Mouse (Mus musculus): ENCODE data around the gene Emg1. TPM values are rescaled to one million over a fixed set of nuclear protein-coding genes. Genes with fewer than 3 reads are reported as not detected.

Emg1 gene
- polyA plus RNA-seq (2012; ENCODE audit: insufficient read depth, low replicate concordance), result 46.3 and 153 TPM in 2 replicates

DNA sequence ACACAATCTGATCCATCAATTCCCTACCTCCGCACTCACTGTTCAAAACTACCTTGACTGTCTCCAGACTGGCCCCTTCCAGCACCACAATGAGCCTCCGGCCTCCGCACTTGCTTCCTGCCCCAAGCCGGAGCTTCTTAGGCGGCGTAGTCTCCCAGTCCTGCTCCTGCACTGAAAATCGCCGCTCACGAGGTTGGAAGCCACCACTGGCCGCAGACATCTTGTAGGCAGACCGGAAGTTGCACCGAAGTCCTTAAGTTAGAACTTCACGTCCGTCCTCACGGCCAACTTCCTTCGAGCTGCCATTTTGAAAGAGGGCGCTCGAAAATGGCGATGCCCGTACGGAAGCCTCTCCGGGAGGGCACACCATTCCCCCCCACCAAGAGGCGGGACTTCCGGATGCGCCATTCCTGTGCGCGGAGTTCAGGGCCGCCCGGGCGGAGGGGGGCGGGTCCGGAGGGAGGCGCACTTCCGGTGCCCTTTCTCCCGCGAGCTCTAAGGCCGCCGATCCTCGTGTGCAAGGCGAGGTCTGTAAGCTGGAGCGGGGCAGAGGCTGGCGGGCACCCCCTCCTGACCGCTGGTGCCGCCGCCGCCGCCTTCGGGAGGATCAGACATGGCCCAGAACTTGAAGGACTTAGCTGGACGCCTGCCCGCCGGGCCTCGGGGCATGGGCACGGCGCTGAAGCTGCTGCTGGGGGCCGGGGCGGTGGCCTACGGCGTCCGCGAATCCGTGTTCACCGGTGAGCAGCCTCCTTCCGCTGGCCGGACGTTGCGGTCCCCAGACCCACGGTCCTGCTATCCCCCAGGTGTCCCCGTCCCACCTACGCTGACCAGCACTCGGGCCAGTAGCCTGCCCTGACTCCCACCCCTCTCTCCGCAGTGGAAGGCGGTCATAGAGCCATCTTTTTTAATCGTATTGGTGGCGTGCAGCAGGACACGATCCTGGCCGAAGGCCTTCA is at the start of gene Emg1, which contains the start of gene Phb2:
Gene Emg1 (minus strand): TSS at position 355 of the 959 bp plus-strand sequence.
Gene Phb2 (plus strand): TSS at position 513 of the 959 bp plus-strand sequence.
- Histone ChIP-seq H3K36me3 (replicated peaks; ENCODE audit: low read length) (peaks cover 67% of the 10 kb centered on the region), H3K27me3 (replicated peaks) (no peaks in the 10 kb centered on the region), H3K4me1 (peaks cover 81% of the 10 kb centered on the region), H3K4me3 (replicated peaks) (peak within 1 kb of the TSS; percentile 96), H3K9me3 (no peaks in the 10 kb centered on the region)
- peak; percentile 84 for TF ChIP-seq FLI1 (IDR thresholded peaks at IDR 0.05; ENCODE audit: low read length)
- TF ChIP-seq GATA1 (IDR thresholded peaks at IDR 0.05; ENCODE audit: borderline replicate concordance, low read length), result no peak

DNA sequence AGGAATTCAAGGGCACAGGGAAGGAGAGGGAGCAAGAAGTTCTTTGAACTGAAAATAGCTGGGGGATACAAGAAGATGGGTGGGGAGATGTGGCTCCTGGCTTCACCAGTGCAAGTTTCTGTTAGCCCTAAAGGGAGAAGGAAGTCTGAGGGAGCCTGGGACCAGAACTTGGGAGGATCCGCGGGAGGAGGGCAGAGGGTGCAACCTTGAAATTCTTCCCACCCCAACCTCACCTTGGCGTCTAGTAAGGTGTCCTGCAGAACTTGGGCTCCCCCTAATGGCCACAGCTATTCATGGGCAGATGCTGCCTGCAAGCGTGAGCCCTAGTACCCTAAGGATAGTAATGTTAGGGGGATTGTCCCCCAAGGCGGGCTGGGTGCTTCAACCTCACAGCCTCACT is 47.3 kb upstream of the Emg1 start:
- H3K36me3 ChIP-seq (replicated peaks; ENCODE audit: low read length), result peaks cover 27% of the 10 kb centered on the region
- TF ChIP-seq FLI1 (IDR thresholded peaks at IDR 0.05; ENCODE audit: low read length), result no peak
- TF ChIP-seq GATA1 (IDR thresholded peaks at IDR 0.05; ENCODE audit: borderline replicate concordance, low read length), result no peak
- H3K4me1 ChIP-seq, result peaks cover 48% of the 10 kb centered on the region
- H3K27me3 ChIP-seq (replicated peaks), result peaks cover 47% of the 10 kb centered on the region
- no peaks in the 10 kb centered on the region for H3K9me3 ChIP-seq
- H3K4me3 ChIP-seq (replicated peaks), result peak overlapping the region; percentile 78

DNA sequence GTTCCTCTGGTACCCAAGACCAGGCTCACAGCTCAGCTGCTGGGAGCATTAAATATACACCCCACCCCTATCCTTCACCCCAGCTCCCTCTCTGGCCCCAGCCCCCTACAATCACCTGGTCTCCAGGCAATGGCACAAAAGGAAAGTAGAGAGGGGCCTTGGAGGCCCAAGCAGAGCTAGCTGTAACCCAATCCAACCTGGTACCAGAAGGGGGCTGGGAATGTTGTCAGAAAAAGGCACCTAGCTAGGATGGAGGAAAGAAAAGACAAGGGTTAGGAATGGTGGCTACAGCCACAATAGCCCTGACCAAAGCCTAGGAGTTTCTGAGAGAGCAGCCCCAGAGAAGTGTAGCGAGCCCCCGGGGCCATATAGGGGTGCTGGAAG is 46.9 kb upstream of the Emg1 start:
- no peaks in the 10 kb centered on the region for H3K9me3 ChIP-seq
- H3K4me1 ChIP-seq, result peaks cover 49% of the 10 kb centered on the region
- H3K4me3 ChIP-seq (replicated peaks), result peak overlapping the region; percentile 78
- H3K36me3 ChIP-seq (replicated peaks; ENCODE audit: low read length), result peaks cover 25% of the 10 kb centered on the region
- no peak for TF ChIP-seq GATA1 (IDR thresholded peaks at IDR 0.05; ENCODE audit: borderline replicate concordance, low read length)
- TF ChIP-seq FLI1 (IDR thresholded peaks at IDR 0.05; ENCODE audit: low read length), result no peak
- H3K27me3 ChIP-seq (replicated peaks), result peaks cover 45% of the 10 kb centered on the region

GRCm38 (mm10) chr6:124757909-124758848 is 46.2 kb upstream of the Emg1 start:
- peaks cover 38% of the 10 kb centered on the region for H3K27me3 ChIP-seq (replicated peaks)
- H3K9me3 ChIP-seq, result no peaks in the 10 kb centered on the region
- H3K36me3 ChIP-seq (replicated peaks; ENCODE audit: low read length), result peaks cover 19% of the 10 kb centered on the region
- peaks cover 49% of the 10 kb centered on the region for H3K4me1 ChIP-seq
- TF ChIP-seq FLI1 (IDR thresholded peaks at IDR 0.05; ENCODE audit: low read length) (no peak), GATA1 (IDR thresholded peaks at IDR 0.05; ENCODE audit: borderline replicate concordance, low read length) (no peak)
- peak overlapping the region; percentile 97 for H3K4me3 ChIP-seq (replicated peaks)

- H3K4me3 ChIP-seq (replicated peaks), result peak overlapping the region; percentile 97
- H3K4me1 ChIP-seq, result peaks cover 49% of the 10 kb centered on the region
- H3K9me3 ChIP-seq, result no peaks in the 10 kb centered on the region
- peaks cover 32% of the 10 kb centered on the region for H3K27me3 ChIP-seq (replicated peaks)
- TF ChIP-seq FLI1 (IDR thresholded peaks at IDR 0.05; ENCODE audit: low read length) (no peak), GATA1 (IDR thresholded peaks at IDR 0.05; ENCODE audit: borderline replicate concordance, low read length) (no peak)
- H3K36me3 ChIP-seq (replicated peaks; ENCODE audit: low read length), result peaks cover 15% of the 10 kb centered on the region
These were observed 45.4 kb upstream of the Emg1 start for GRCm38 (mm10) chr6:124757351-124757880.

DNA sequence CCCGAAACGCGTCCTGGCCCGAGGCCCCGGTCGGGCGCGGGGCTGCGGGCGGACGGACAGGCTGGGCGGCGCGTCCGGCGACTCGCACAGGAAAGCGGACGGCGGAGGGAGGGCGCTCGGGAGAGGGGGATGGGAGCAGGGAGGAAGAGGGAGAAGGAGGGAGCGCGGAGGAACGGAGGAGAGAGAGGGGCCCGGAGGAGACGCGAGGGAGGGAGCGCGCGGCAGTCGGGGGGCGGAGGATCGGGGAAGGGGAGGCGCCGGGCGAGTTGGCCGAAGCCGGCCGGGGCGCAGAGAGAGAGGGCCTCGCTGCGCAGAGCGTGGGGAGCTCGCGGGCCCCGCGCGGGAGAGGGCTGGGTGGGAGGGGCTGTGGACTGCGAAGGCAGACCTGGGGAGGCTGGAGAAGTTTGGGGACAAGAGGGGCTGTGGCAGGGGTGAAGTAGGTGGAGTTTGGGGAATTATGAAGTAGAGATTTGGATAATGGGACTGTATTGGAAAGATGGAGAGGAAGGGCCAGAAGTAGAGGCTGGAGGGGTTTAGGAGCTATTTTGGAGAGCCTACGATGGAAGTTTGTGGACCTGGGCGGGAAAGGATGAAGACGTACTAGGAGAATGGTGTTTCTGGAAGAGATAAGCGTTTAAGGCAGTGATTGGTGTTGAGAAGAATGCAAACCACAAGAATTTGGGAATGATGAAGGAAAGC is 44.8 kb upstream of the Emg1 start:
- peaks cover 29% of the 10 kb centered on the region for H3K27me3 ChIP-seq (replicated peaks)
- H3K9me3 ChIP-seq, result no peaks in the 10 kb centered on the region
- TF ChIP-seq GATA1 (IDR thresholded peaks at IDR 0.05; ENCODE audit: borderline replicate concordance, low read length) (no peak), FLI1 (IDR thresholded peaks at IDR 0.05; ENCODE audit: low read length) (no peak)
- peak overlapping the region; percentile 97 for H3K4me3 ChIP-seq (replicated peaks)
- peaks cover 55% of the 10 kb centered on the region for H3K4me1 ChIP-seq
- H3K36me3 ChIP-seq (replicated peaks; ENCODE audit: low read length), result peaks cover 14% of the 10 kb centered on the region

DNA sequence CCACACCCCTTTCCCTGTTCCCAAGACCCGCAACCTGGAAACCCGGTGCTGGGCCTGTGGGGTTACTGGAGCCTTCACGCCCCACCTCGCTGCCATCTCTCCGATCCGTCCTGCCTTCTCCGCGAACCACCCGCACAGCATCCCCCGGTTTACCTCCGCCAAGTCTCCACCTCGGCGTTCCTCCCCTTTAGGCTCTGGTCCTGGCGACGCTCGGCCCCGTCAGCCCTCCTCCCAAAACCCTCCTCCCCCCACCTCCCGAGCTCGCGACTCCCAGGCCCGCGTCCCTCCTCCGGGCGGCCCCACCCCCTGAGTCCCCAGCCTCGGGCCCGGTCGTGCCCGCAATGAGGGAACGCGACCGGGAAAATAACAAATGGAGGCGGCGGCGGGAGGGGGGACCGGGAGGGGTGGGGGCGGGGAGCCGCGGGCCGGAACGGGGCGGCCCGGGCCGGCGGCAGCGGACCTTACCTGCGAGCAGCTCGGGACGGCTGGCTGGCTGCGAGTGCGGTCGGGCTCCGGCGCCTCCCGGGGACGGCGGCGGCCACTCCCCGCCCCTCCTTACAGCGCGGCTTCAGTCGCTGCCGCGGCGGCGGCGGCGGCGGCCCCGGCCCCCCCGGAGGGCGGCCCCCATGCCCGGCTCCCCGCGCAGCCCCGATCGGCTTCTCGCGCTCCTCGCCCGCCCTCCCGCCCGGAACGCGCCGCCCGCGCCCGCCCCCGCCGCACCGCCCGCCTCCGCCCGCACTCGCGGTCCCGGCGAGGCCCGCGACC is 44.0 kb upstream of the Emg1 start, which contains the start of the genes Gm45234 and Atn1:
Gene Gm45234 (minus strand): TSS at position 191 of the 765 bp plus-strand sequence.
Gene Atn1 (minus strand): TSS at position 694 of the 765 bp plus-strand sequence.
- Histone ChIP-seq H3K4me1 (peaks cover 55% of the 10 kb centered on the region), H3K27me3 (replicated peaks) (peaks cover 23% of the 10 kb centered on the region), H3K36me3 (replicated peaks; ENCODE audit: low read length) (peaks cover 7% of the 10 kb centered on the region), H3K4me3 (replicated peaks) (peak within 1 kb of the TSS; percentile 97), H3K9me3 (no peaks in the 10 kb centered on the region)
- no peak for TF ChIP-seq FLI1 (IDR thresholded peaks at IDR 0.05; ENCODE audit: low read length)
- TF ChIP-seq GATA1 (IDR thresholded peaks at IDR 0.05; ENCODE audit: borderline replicate concordance, low read length), result no peak

GRCm38 (mm10) chr6:124755306-124755705 is 43.3 kb upstream of the Emg1 start:
- Histone ChIP-seq H3K27me3 (replicated peaks) (peaks cover 18% of the 10 kb centered on the region), H3K9me3 (no peaks in the 10 kb centered on the region)
- TF ChIP-seq FLI1 (IDR thresholded peaks at IDR 0.05; ENCODE audit: low read length) (no peak), GATA1 (IDR thresholded peaks at IDR 0.05; ENCODE audit: borderline replicate concordance, low read length) (no peak)

More at GRCm38 (mm10) chr6:124755306-124755705, 43.3 kb upstream of the Emg1 start:
- peak overlapping the region; percentile 97 for H3K4me3 ChIP-seq (replicated peaks)
- peaks cover 6% of the 10 kb centered on the region for H3K36me3 ChIP-seq (replicated peaks; ENCODE audit: low read length)
- peaks cover 55% of the 10 kb centered on the region for H3K4me1 ChIP-seq

Measured in megakaryocyte, embryonic 14.5 days (primary cell).